Mouse (Mus musculus) intestine, embryonic 15.5 days (tissue): ENCODE results near the gene Pecr. TPM values are rescaled to one million over a fixed set of nuclear protein-coding genes. Genes with fewer than 3 reads are reported as not detected.

Source experiments
- polyA plus RNA-seq: library from polyadenylated mRNA; unstranded; fragments of >200 nt; fragmentation: Nextera tagmentation; extraction: Ambion mirVana; gene quantifications from 2 replicates; pipeline ENCODE4 v1.2.1, GENCODE M21; 2015

Gene Pecr
- polyA plus RNA-seq, 1 experiment from 2014 or later, result 57.7 TPM

Other genes starting within 250 kb of the Pecr start
- gene Mreg, start 72.0 kb downstream of the Pecr start, polyA plus RNA-seq, result 8.5 and 9.4 TPM in 2 replicates
- 2.8 and 3.0 TPM in 2 replicates for gene Tmem169, start 55 bp upstream of the Pecr start, polyA plus RNA-seq
- 36.7 and 39.2 TPM in 2 replicates for gene Xrcc5, start 23.1 kb upstream of the Pecr start, polyA plus RNA-seq